Comparison of ENCODE assay signal across 9 mouse cellular contexts in genomic region chr7:16297616-16298015, GRCm38 (mm10). TPM values are rescaled to one million over a fixed set of nuclear protein-coding genes. Genes with fewer than 3 reads are reported as not detected.
DNase-seq lines count a peak whose midpoint lies in the region; ATAC-seq lines count a peak whose summit lies in the region.
"Had no signal": no experiment of that assay in that cellular context is flagged by ENCODE, and none has a peak within 500 bp of the region (broad histone marks: within the 10 kb centered on the region; RNA-seq: fewer than 3 reads in every experiment).

No protein-coding gene starts in this region.

- H3K36me3 ChIP-seq in heart, embryonic 13.5 days, result no peaks in the 10 kb centered on the region
- no peaks in the 10 kb centered on the region for H3K36me3 ChIP-seq in liver, embryonic 13.5 days
- no peaks in the 10 kb centered on the region for H3K36me3 ChIP-seq in liver, embryonic 12.5 days
- no peaks in the 10 kb centered on the region for H3K36me3 ChIP-seq in embryonic facial prominence, embryonic 10.5 days (replicated peaks)
- no peaks in the 10 kb centered on the region for H3K36me3 ChIP-seq in macrophage (ENCODE audit: inconsistent target)

- peaks cover 36% of the 10 kb centered on the region for H3K4me1 ChIP-seq in heart, embryonic 13.5 days
- peaks cover 50% of the 10 kb centered on the region for H3K4me1 ChIP-seq in liver, embryonic 13.5 days (replicated peaks)
- peaks cover 54% of the 10 kb centered on the region for H3K4me1 ChIP-seq in liver, embryonic 12.5 days
- peaks cover 41% of the 10 kb centered on the region for H3K4me1 ChIP-seq in embryonic facial prominence, embryonic 10.5 days

- no peak for ATAC-seq in heart, embryonic 13.5 days (ENCODE audit: extremely low read depth, insufficient number of reproducible peaks, low FRiP score, low TSS enrichment)
- ATAC-seq in liver, embryonic 13.5 days (ENCODE audit: low read depth), result no peak
- ATAC-seq in liver, embryonic 12.5 days, result no peak
- ATAC-seq in inflammation-experienced regulatory T-cells, adult 6 months, result no peak

- H3K9ac ChIP-seq in heart, embryonic 13.5 days, result peak overlapping the region; percentile 77
- peak overlapping the region; percentile 74 for H3K9ac ChIP-seq in liver, embryonic 13.5 days
- H3K9ac ChIP-seq in liver, embryonic 12.5 days, result no peak overlapping the region

- DNase-seq in heart, postnatal 25 days (ENCODE audit: low spot score), result no peak
- DNase-seq in liver, embryonic 13.5 days, result no peak
- DNase-seq in embryonic facial prominence, embryonic 10.5 days (ENCODE audit: low spot score), result no peak
- DNase-seq in embryo, embryonic 10 days (ENCODE audit: low spot score), result no peak
- DNase-seq: gastrocnemius, postnatal 25 days had no signal

- intact Hi-C loops in heart, postnatal 25 days (cut with DNase I), result loop anchor here (2.0 kb wide), 1 partner anchor 13 kb away; no protein-coding TSS in a partner anchor

- H3K4me3 ChIP-seq in heart, embryonic 13.5 days, result peak overlapping the region; percentile 42; the same call in 1 of the 2 replicates
- no peak overlapping the region for H3K4me3 ChIP-seq in liver, embryonic 13.5 days (replicated peaks)
- H3K4me3 ChIP-seq in liver, embryonic 12.5 days, result no peak overlapping the region
- peak overlapping the region; percentile 59; the same call in 1 of the 2 replicates for H3K4me3 ChIP-seq in embryonic facial prominence, embryonic 10.5 days
- no peak overlapping the region for H3K4me3 ChIP-seq in macrophage (ENCODE audit: inconsistent target)

- no peaks in the 10 kb centered on the region for H3K27me3 ChIP-seq in heart, embryonic 13.5 days (replicated peaks)
- H3K27me3 ChIP-seq in liver, embryonic 13.5 days, result peaks cover 40% of the 10 kb centered on the region
- peaks cover 47% of the 10 kb centered on the region for H3K27me3 ChIP-seq in liver, embryonic 12.5 days (replicated peaks)
- H3K27me3 ChIP-seq in embryonic facial prominence, embryonic 10.5 days (replicated peaks; ENCODE audit: low read depth, poor library complexity, severe bottlenecking), result peaks cover 9% of the 10 kb centered on the region; the same call in 1 of the 2 replicates

- H3K79me2 ChIP-seq in macrophage (ENCODE audit: inconsistent target), result no peaks in the 10 kb centered on the region

- H3K9me3 ChIP-seq in heart, embryonic 13.5 days, result no peaks in the 10 kb centered on the region
- no peaks in the 10 kb centered on the region for H3K9me3 ChIP-seq in liver, embryonic 13.5 days (replicated peaks)
- H3K9me3 ChIP-seq in liver, embryonic 12.5 days (replicated peaks), result no peaks in the 10 kb centered on the region
- H3K9me3 ChIP-seq in embryonic facial prominence, embryonic 10.5 days, result no peaks in the 10 kb centered on the region

- H3K27ac ChIP-seq in heart, embryonic 13.5 days (replicated peaks), result peak overlapping the region; percentile 94
- H3K27ac ChIP-seq in liver, embryonic 13.5 days, result peak overlapping the region; percentile 99
- no peak overlapping the region for H3K27ac ChIP-seq in liver, embryonic 12.5 days
- H3K27ac ChIP-seq in embryonic facial prominence, embryonic 10.5 days (replicated peaks), result no peak overlapping the region
- peak overlapping the region; percentile 37; the same call in 1 of the 2 replicates for H3K27ac ChIP-seq in macrophage

- H3K4me2 ChIP-seq in heart, embryonic 13.5 days, result peak overlapping the region; percentile 74; the same call in 1 of the 2 replicates
- peak overlapping the region; percentile 82 for H3K4me2 ChIP-seq in liver, embryonic 13.5 days
- H3K4me2 ChIP-seq in liver, embryonic 12.5 days, result no peak overlapping the region; the same call in 1 of the 2 replicates

- 59% methylated on average over 2 of the region's 2 CpGs for WGBS in heart, embryonic 13.5 days
- WGBS in liver, embryonic 13.5 days (ENCODE audit: insufficient replicate concordance), result 61% methylated on average over 2 of the region's 2 CpGs
- 63% methylated on average over 2 of the region's 2 CpGs for WGBS in liver, embryonic 12.5 days (ENCODE audit: insufficient replicate concordance)
- 67% methylated on average over 2 of the region's 2 CpGs for WGBS in embryonic facial prominence, embryonic 10.5 days
- 83% methylated on average over 2 of the region's 2 CpGs for WGBS in macrophage (ENCODE audit: missing documents)

RNA-seq across cellular contexts. Expression of gene Bbc3, which starts 10.6 kb away (rescaled TPM):
- polyA plus RNA-seq in heart, embryonic 13.5 days (2015; fragmentation: Nextera tagmentation; extraction: Ambion mirVana), result 8.2 and 8.8 TPM in 2 replicates
- total RNA-seq in heart, postnatal 25 days (2021), result 1 to 10 TPM; 3.7 to 4.7 TPM
- 4.1 and 4.5 TPM in 2 replicates for polyA plus RNA-seq in liver, embryonic 13.5 days (2015; fragmentation: Nextera tagmentation; extraction: Ambion mirVana)
- 5.9 and 7.6 TPM in 2 replicates for polyA plus RNA-seq in liver, embryonic 12.5 days (2016; fragmentation: Nextera tagmentation; extraction: Ambion mirVana)
- polyA plus RNA-seq in embryonic facial prominence, embryonic 10.5 days (2016; fragmentation: Nextera tagmentation; extraction: Ambion mirVana), result 12.9 and 13.4 TPM in 2 replicates
- 10 to 100 TPM in 18 of 26 experiments, 1 to 10 TPM in 8; 2.3 to 27.4 (median 15.9) TPM for total RNA-seq in macrophage (2018; cell fraction: chromatin; rRNA removed)
- total RNA-seq in macrophage (2018; cell fraction: cytosol; rRNA removed), result 10 to 100 TPM in 23 of 26 experiments, 1 to 10 TPM in 3; 6.6 to 26.3 (median 16.8) TPM
- total RNA-seq in macrophage (2018; cell fraction: nucleus; rRNA removed), result 10 to 100 TPM; 11.1 to 31.5 (median 20.5) TPM
- polyA plus RNA-seq in macrophage (2018), result 5.0 to 24.1 TPM (median 6.4 TPM) in 3 replicates
- 1 to 10 TPM in 2 of 3 experiments, under 1 TPM in 1; 0.42 to 1.5 (median 1.2) TPM for polyA plus RNA-seq in inflammation-experienced regulatory T-cells, adult 6 months (2017; shearing (Covaris generic))

RNA-seq across cellular contexts. Expression of gene Ccdc9, which starts 11.0 kb away (rescaled TPM):
- polyA plus RNA-seq in heart, embryonic 13.5 days (2015; fragmentation: Nextera tagmentation; extraction: Ambion mirVana), result 14.3 and 16.5 TPM in 2 replicates
- 10 to 100 TPM; 30.7 to 35.3 TPM for total RNA-seq in heart, postnatal 25 days (2021)
- 12.6 and 17.5 TPM in 2 replicates for polyA plus RNA-seq in liver, embryonic 13.5 days (2015; fragmentation: Nextera tagmentation; extraction: Ambion mirVana)
- 29.7 and 30.0 TPM in 2 replicates for polyA plus RNA-seq in liver, embryonic 12.5 days (2016; fragmentation: Nextera tagmentation; extraction: Ambion mirVana)
- polyA plus RNA-seq in embryonic facial prominence, embryonic 10.5 days (2016; fragmentation: Nextera tagmentation; extraction: Ambion mirVana), result 27.1 and 27.5 TPM in 2 replicates
- 100 to 1,000 TPM; 304 to 896 (median 675) TPM for total RNA-seq in macrophage (2018; cell fraction: chromatin; rRNA removed)
- 10 to 100 TPM; 52.8 to 97.2 (median 73.4) TPM for total RNA-seq in macrophage (2018; cell fraction: cytosol; rRNA removed)
- 100 to 1,000 TPM; 161 to 339 (median 237) TPM for total RNA-seq in macrophage (2018; cell fraction: nucleus; rRNA removed)
- 99.0 to 183 TPM (median 120 TPM) in 3 replicates for polyA plus RNA-seq in macrophage (2018)
- polyA plus RNA-seq in inflammation-experienced regulatory T-cells, adult 6 months (2017; shearing (Covaris generic)), result 10 to 100 TPM; 10.6 to 16.3 (median 11.5) TPM

RNA-seq across cellular contexts. Expression of gene Inafm1, which starts 24.2 kb away (rescaled TPM):
- polyA plus RNA-seq in heart, embryonic 13.5 days (2015; fragmentation: Nextera tagmentation; extraction: Ambion mirVana), result 10.7 TPM in 2 replicates
- 10 to 100 TPM; 13.7 to 15.0 TPM for total RNA-seq in heart, postnatal 25 days (2021)
- 3.9 and 4.4 TPM in 2 replicates for polyA plus RNA-seq in liver, embryonic 13.5 days (2015; fragmentation: Nextera tagmentation; extraction: Ambion mirVana)
- polyA plus RNA-seq in liver, embryonic 12.5 days (2016; fragmentation: Nextera tagmentation; extraction: Ambion mirVana), result 8.6 and 8.8 TPM in 2 replicates
- 5.9 and 9.1 TPM in 2 replicates for polyA plus RNA-seq in embryonic facial prominence, embryonic 10.5 days (2016; fragmentation: Nextera tagmentation; extraction: Ambion mirVana)
- 10 to 100 TPM; 11.6 to 72.8 (median 39.4) TPM for total RNA-seq in macrophage (2018; cell fraction: chromatin; rRNA removed)
- 10 to 100 TPM in 4 of 26 experiments, 1 to 10 TPM in 22; 5.9 to 11.6 (median 8.4) TPM for total RNA-seq in macrophage (2018; cell fraction: cytosol; rRNA removed)
- 10 to 100 TPM; 10.3 to 35.9 (median 25.5) TPM for total RNA-seq in macrophage (2018; cell fraction: nucleus; rRNA removed)
- polyA plus RNA-seq in macrophage (2018), result 1.9 to 10.1 TPM (median 7.4 TPM) in 3 replicates
- polyA plus RNA-seq in inflammation-experienced regulatory T-cells, adult 6 months (2017; shearing (Covaris generic)), result 1 to 10 TPM in 2 of 3 experiments, under 1 TPM in 1; 0.96 to 2.4 (median 2.3) TPM

RNA-seq across cellular contexts. Expression of gene C5ar1, which starts 38.3 kb away (rescaled TPM):
- polyA plus RNA-seq in heart, embryonic 13.5 days (2015; fragmentation: Nextera tagmentation; extraction: Ambion mirVana), result 1.5 and 2.2 TPM in 2 replicates
- 1 to 10 TPM; 5.1 to 6.5 TPM for total RNA-seq in heart, postnatal 25 days (2021)
- 1.4 TPM in 2 replicates for polyA plus RNA-seq in liver, embryonic 13.5 days (2015; fragmentation: Nextera tagmentation; extraction: Ambion mirVana)
- 1.7 and 2.1 TPM in 2 replicates for polyA plus RNA-seq in liver, embryonic 12.5 days (2016; fragmentation: Nextera tagmentation; extraction: Ambion mirVana)
- 0.54 and 0.64 TPM in 2 replicates for polyA plus RNA-seq in embryonic facial prominence, embryonic 10.5 days (2016; fragmentation: Nextera tagmentation; extraction: Ambion mirVana)
- total RNA-seq in macrophage (2018; cell fraction: chromatin; rRNA removed), result 100 to 1,000 TPM in 11 of 26 experiments, 10 to 100 TPM in 15; 18.9 to 297 (median 75.1) TPM
- 100 to 1,000 TPM; 105 to 683 (median 289) TPM for total RNA-seq in macrophage (2018; cell fraction: cytosol; rRNA removed)
- total RNA-seq in macrophage (2018; cell fraction: nucleus; rRNA removed), result 100 to 1,000 TPM; 102 to 954 (median 358) TPM
- 254 to 928 TPM (median 285 TPM) in 3 replicates for polyA plus RNA-seq in macrophage (2018)
- polyA plus RNA-seq in inflammation-experienced regulatory T-cells, adult 6 months (2017; shearing (Covaris generic)), result under 1 TPM in 1 of 3 experiments, not detected in 2; 0.21 TPM

RNA-seq across cellular contexts. Expression of gene C5ar2, which starts 53.7 kb away (rescaled TPM):
- 0.76 and 0.78 TPM in 2 replicates for polyA plus RNA-seq in heart, embryonic 13.5 days (2015; fragmentation: Nextera tagmentation; extraction: Ambion mirVana)
- total RNA-seq in heart, postnatal 25 days (2021), result 1 to 10 TPM; 1.4 to 1.9 TPM
- 0.72 and 0.77 TPM in 2 replicates for polyA plus RNA-seq in liver, embryonic 13.5 days (2015; fragmentation: Nextera tagmentation; extraction: Ambion mirVana)
- polyA plus RNA-seq in liver, embryonic 12.5 days (2016; fragmentation: Nextera tagmentation; extraction: Ambion mirVana), result 1.6 and 1.7 TPM in 2 replicates
- polyA plus RNA-seq in embryonic facial prominence, embryonic 10.5 days (2016; fragmentation: Nextera tagmentation; extraction: Ambion mirVana), result 0.05 and 0.09 TPM in 2 replicates
- 1 to 10 TPM; 1.3 to 9.4 (median 4.6) TPM for total RNA-seq in macrophage (2018; cell fraction: chromatin; rRNA removed)
- 1 to 10 TPM; 2.3 to 7.1 (median 4.2) TPM for total RNA-seq in macrophage (2018; cell fraction: cytosol; rRNA removed)
- total RNA-seq in macrophage (2018; cell fraction: nucleus; rRNA removed), result 10 to 100 TPM in 8 of 26 experiments, 1 to 10 TPM in 18; 4.5 to 18.7 (median 8.2) TPM
- 5.3 to 5.8 TPM (median 5.7 TPM) in 3 replicates for polyA plus RNA-seq in macrophage (2018)
- under 1 TPM in 1 of 3 experiments, not detected in 2; 0.23 TPM for polyA plus RNA-seq in inflammation-experienced regulatory T-cells, adult 6 months (2017; shearing (Covaris generic))

Comparison
In these comparisons a context has a peak if more than half of its experiments do, and no peak if none do; other contexts are left out.
1. H3K27ac ChIP-seq: peak in heart, embryonic 13.5 days (single experiment), liver, embryonic 13.5 days (single experiment) and macrophage (single experiment); none in liver, embryonic 12.5 days (single experiment) and embryonic facial prominence, embryonic 10.5 days (single experiment).
2. H3K4me3 ChIP-seq: peak in heart, embryonic 13.5 days (single experiment) and embryonic facial prominence, embryonic 10.5 days (single experiment); none in liver, embryonic 13.5 days (single experiment), liver, embryonic 12.5 days (single experiment) and macrophage (single experiment).